Mouse (Mus musculus): ENCODE measurements around the gene Hgd.
A peak's percentile ranks its signal among the peaks of the same experiment; 100 is the strongest.

Hgd gene

GRCm38 (mm10) chr16:37629011-37629410 is 49.1 kb downstream of the Hgd start:
- DNase-seq (ENCODE audit: low spot score in 2 of 2): no peak

GRCm38 (mm10) chr16:37634578-37634977 is 54.6 kb downstream of the Hgd start:
- DNase-seq (ENCODE audit: low spot score in 2 of 2): no peak

GRCm38 (mm10) chr16:37635095-37635494 is 55.1 kb downstream of the Hgd start:
- DNase-seq (ENCODE audit: low spot score in 2 of 2): no peak

GRCm38 (mm10) chr16:37636107-37636506 is 56.2 kb downstream of the Hgd start:
- peak; percentile 72 to 76 for DNase-seq (ENCODE audit: low spot score in 2 of 2)

- DNase-seq (ENCODE audit: low spot score in 2 of 2): no peak
These were observed 57.8 kb downstream of the Hgd start for GRCm38 (mm10) chr16:37637802-37638201.

- peak in 1 of 2 experiments; percentile 10 for DNase-seq (ENCODE audit: low spot score in 2 of 2)
These were observed 60.6 kb downstream of the Hgd start for GRCm38 (mm10) chr16:37640522-37640921.

GRCm38 (mm10) chr16:37644486-37644885 is 64.5 kb downstream of the Hgd start:
- DNase-seq (ENCODE audit: low spot score in 2 of 2): no peak

- DNase-seq (ENCODE audit: low spot score in 2 of 2): no peak
These were observed 65.3 kb downstream of the Hgd start for GRCm38 (mm10) chr16:37645211-37645610.

- no peak for DNase-seq (ENCODE audit: low spot score in 2 of 2)
These were observed 65.8 kb downstream of the Hgd start for GRCm38 (mm10) chr16:37645799-37646198.

- DNase-seq (ENCODE audit: low spot score in 2 of 2): peak; percentile 33 to 38
These were observed 67.1 kb downstream of the Hgd start for GRCm38 (mm10) chr16:37647067-37647466.

- no peak for DNase-seq (ENCODE audit: low spot score in 2 of 2)
These were observed 68.0 kb downstream of the Hgd start for GRCm38 (mm10) chr16:37647936-37648335.

GRCm38 (mm10) chr16:37649068-37649467 is 69.1 kb downstream of the Hgd start:
- DNase-seq (ENCODE audit: low spot score in 2 of 2): no peak

GRCm38 (mm10) chr16:37651467-37651866 is 71.5 kb downstream of the Hgd start:
- no peak for DNase-seq (ENCODE audit: low spot score in 2 of 2)

- no peak for DNase-seq (ENCODE audit: low spot score in 2 of 2)
These were observed 72.7 kb downstream of the Hgd start for GRCm38 (mm10) chr16:37652654-37653053.

GRCm38 (mm10) chr16:37653058-37653457 is 73.1 kb downstream of the Hgd start:
- no peak for DNase-seq (ENCODE audit: low spot score in 2 of 2)

- peak; percentile 93 to 97 for DNase-seq (ENCODE audit: low spot score in 2 of 2)
These were observed 74.0 kb downstream of the Hgd start, which contains the start of gene Ndufb4 for GRCm38 (mm10) chr16:37653731-37654657. Gene Ndufb4 (minus strand): TSS chr16:37654453.

- DNase-seq (ENCODE audit: low spot score in 2 of 2): no peak
These were observed 75.0 kb downstream of the Hgd start for GRCm38 (mm10) chr16:37654831-37655455.

- DNase-seq (ENCODE audit: low spot score in 2 of 2): no peak
These were observed 75.9 kb downstream of the Hgd start for GRCm38 (mm10) chr16:37655756-37656347.

GRCm38 (mm10) chr16:37656796-37657195 is 76.8 kb downstream of the Hgd start:
- DNase-seq (ENCODE audit: low spot score in 2 of 2): no peak

- DNase-seq (ENCODE audit: low spot score in 2 of 2): no peak
These were observed 83.9 kb downstream of the Hgd start for GRCm38 (mm10) chr16:37663643-37664459.

- no peak for DNase-seq (ENCODE audit: low spot score in 2 of 2)
These were observed 85.5 kb downstream of the Hgd start for GRCm38 (mm10) chr16:37665394-37665935.
